Comparison of ENCODE assay signal across 20 mouse cellular contexts in genomic region chr4:119537436-119537835, GRCm38 (mm10). TPM values are rescaled to one million over a fixed set of nuclear protein-coding genes. Genes with fewer than 3 reads are reported as not detected.
A peak's percentile ranks its signal among the peaks of the same experiment; 100 is the strongest.
DNase-seq lines count a peak whose midpoint lies in the region; ATAC-seq and TF ChIP-seq lines count a peak whose summit lies in the region.
"Had no signal": no experiment of that assay in that cellular context is flagged by ENCODE, and none has a peak within 500 bp of the region (broad histone marks: within the 10 kb centered on the region; RNA-seq: fewer than 3 reads in every experiment).

No protein-coding gene starts in this region.

- H3K9me3 ChIP-seq in kidney, embryonic 16.5 days (ENCODE audit: low read length) = no peaks in the 10 kb centered on the region
- H3K9me3 ChIP-seq in intestine, postnatal 0 days (ENCODE audit: control insufficient read depth) = no peaks in the 10 kb centered on the region
- H3K9me3 ChIP-seq: embryonic facial prominence, embryonic 12.5 days; forebrain, embryonic 15.5 days; heart, embryonic 15.5 days; hindbrain, embryonic 10.5 days had no signal

- H3K27ac ChIP-seq in kidney, embryonic 16.5 days (ENCODE audit: low read length) = no peak overlapping the region
- H3K27ac ChIP-seq in intestine, postnatal 0 days (ENCODE audit: low read depth, low read length) = peak overlapping the region; percentile 99
- H3K27ac ChIP-seq in small intestine, adult 2 months (ENCODE audit: insufficient read depth, low read depth, low read length) = peak overlapping the region; percentile 97
- H3K27ac ChIP-seq: embryonic facial prominence, embryonic 12.5 days; forebrain, embryonic 15.5 days; heart, embryonic 15.5 days; hindbrain, embryonic 10.5 days; hindbrain, embryonic 14.5 days had no signal

- DNase-seq in kidney, adult 18-20 months = peak; percentile 16
- peak; percentile 57 for DNase-seq in kidney, adult 9 months
- no peak for DNase-seq in heart, postnatal 10 days
- DNase-seq: adrenal gland, adult 2 months; adrenal gland, postnatal 36 days; cerebellum, adult 8-10 months; cerebellum, postnatal 25 days; gastrocnemius, postnatal 36 days; heart, adult 11 months had no signal

- 62% methylated on average over 4 of the region's 4 CpGs for WGBS in kidney, embryonic 16.5 days
- WGBS in intestine, postnatal 0 days = 60% methylated on average over 4 of the region's 4 CpGs
- 64% methylated on average over 4 of the region's 4 CpGs for WGBS in small intestine, adult 2 months

- TF ChIP-seq POLR2A in small intestine, adult 2 months (IDR thresholded peaks at IDR 0.05; ENCODE audit: low read depth, low read length) = no peak

- H3K9ac ChIP-seq in kidney, embryonic 16.5 days (replicated peaks; ENCODE audit: low read length) = no peak overlapping the region
- H3K9ac ChIP-seq in intestine, postnatal 0 days (ENCODE audit: low read depth, low read length) = no peak overlapping the region
- H3K9ac ChIP-seq: embryonic facial prominence, embryonic 12.5 days; forebrain, embryonic 15.5 days; heart, embryonic 15.5 days; hindbrain, embryonic 14.5 days had no signal

- peaks cover 21% of the 10 kb centered on the region for H3K4me1 ChIP-seq in kidney, embryonic 16.5 days (ENCODE audit: insufficient read depth, low read length)
- H3K4me1 ChIP-seq in intestine, postnatal 0 days (replicated peaks; ENCODE audit: control insufficient read depth, insufficient read depth, low read length) = peaks cover 7% of the 10 kb centered on the region
- H3K4me1 ChIP-seq in small intestine, adult 2 months (ENCODE audit: control insufficient read depth, insufficient read depth, insufficient read length, low read length) = peaks cover 5% of the 10 kb centered on the region; the same call in 1 of the 2 replicates

- no peaks in the 10 kb centered on the region for H3K36me3 ChIP-seq in kidney, embryonic 16.5 days (ENCODE audit: insufficient read depth, low read length)
- H3K36me3 ChIP-seq in intestine, postnatal 0 days (ENCODE audit: control insufficient read depth, insufficient read depth) = no peaks in the 10 kb centered on the region
- no peaks in the 10 kb centered on the region for H3K36me3 ChIP-seq in small intestine, adult 2 months (ENCODE audit: control insufficient read depth, insufficient read depth, low read length)
- H3K36me3 ChIP-seq: embryonic facial prominence, embryonic 12.5 days; forebrain, embryonic 15.5 days; heart, embryonic 15.5 days; hindbrain, embryonic 10.5 days had no signal

- H3K4me2 ChIP-seq in kidney, embryonic 16.5 days (replicated peaks; ENCODE audit: low read depth, low read length) = no peak overlapping the region
- peak overlapping the region; percentile 91 for H3K4me2 ChIP-seq in intestine, postnatal 0 days (replicated peaks; ENCODE audit: low read depth)
- H3K4me2 ChIP-seq: embryonic facial prominence, embryonic 12.5 days; forebrain, embryonic 15.5 days; heart, embryonic 11.5 days; heart, embryonic 15.5 days; hindbrain, embryonic 14.5 days had no signal

- intact Hi-C loops in heart, postnatal 10 days (cut with DNase I) = loop anchor here (5.0 kb wide), 2 partner anchors 110 to 290 kb away; no protein-coding TSS in a partner anchor

- H3K4me3 ChIP-seq in kidney, embryonic 16.5 days (ENCODE audit: low read length) = no peak overlapping the region
- H3K4me3 ChIP-seq in intestine, postnatal 0 days (ENCODE audit: low read depth, low read length) = no peak overlapping the region
- H3K4me3 ChIP-seq in small intestine, adult 2 months (ENCODE audit: low read depth, low read length) = peak overlapping the region; percentile 26; the same call in 1 of the 2 replicates
- H3K4me3 ChIP-seq: embryonic facial prominence, embryonic 12.5 days; forebrain, embryonic 15.5 days; heart, embryonic 15.5 days; hindbrain, embryonic 10.5 days had no signal

- ATAC-seq in kidney, embryonic 16.5 days (ENCODE audit: low FRiP score, low TSS enrichment) = no peak
- no peak for ATAC-seq in intestine, postnatal 0 days
- ATAC-seq in megakaryocyte, adult 5-6 weeks (ENCODE audit: poor library complexity, severe bottlenecking) = no peak
- ATAC-seq: forebrain, embryonic 15.5 days had no signal

- no peaks in the 10 kb centered on the region for H3K27me3 ChIP-seq in kidney, embryonic 16.5 days (ENCODE audit: insufficient read depth, low read length)
- H3K27me3 ChIP-seq in intestine, postnatal 0 days (replicated peaks; ENCODE audit: control insufficient read depth, insufficient read depth, low read length) = no peaks in the 10 kb centered on the region
- H3K27me3 ChIP-seq in small intestine, adult 2 months (ENCODE audit: control insufficient read depth, insufficient read depth, low read length) = no peaks in the 10 kb centered on the region
- H3K27me3 ChIP-seq: embryonic facial prominence, embryonic 12.5 days; forebrain, embryonic 15.5 days; heart, embryonic 15.5 days had no signal

- TF ChIP-seq CTCF in intestine, postnatal 0 days (IDR thresholded peaks at IDR 0.05; ENCODE audit: low read depth) = no peak
- no peak for TF ChIP-seq CTCF in small intestine, adult 2 months (IDR thresholded peaks at IDR 0.05; ENCODE audit: extremely low read depth, insufficient read length, insufficient replicate concordance, low read depth, low read length)

RNA-seq across cellular contexts. Expression of gene Foxj3, which starts 0.6 kb away (rescaled TPM):
- 25.4 and 27.8 TPM in 2 replicates for polyA plus RNA-seq in kidney, embryonic 16.5 days (2015; fragmentation: Nextera tagmentation; extraction: Ambion mirVana)
- polyA plus RNA-seq in intestine, postnatal 0 days (2015; fragmentation: Nextera tagmentation; extraction: Ambion mirVana) = 11.8 and 13.9 TPM in 2 replicates
- 6.7 and 19.0 TPM in 2 replicates for polyA plus RNA-seq in small intestine, adult 2 months (2012; rRNA removed)
- total RNA-seq in megakaryocyte, adult 5-6 weeks (2015) = 21.3 and 31.6 TPM in 2 replicates
- total RNA-seq in megakaryocyte, adult 5-6 weeks (2017) = 13.4 and 15.4 TPM in 2 replicates
- total RNA-seq in heart, postnatal 10 days (2021) = 10 to 100 TPM; 41.6 to 44.0 TPM

RNA-seq across cellular contexts. Expression of gene Frg2f1, which starts 1.9 kb away (rescaled TPM):
- polyA plus RNA-seq in kidney, embryonic 16.5 days (2015; fragmentation: Nextera tagmentation; extraction: Ambion mirVana) = 4.5 and 5.4 TPM in 2 replicates
- polyA plus RNA-seq in intestine, postnatal 0 days (2015; fragmentation: Nextera tagmentation; extraction: Ambion mirVana) = 4.8 and 5.9 TPM in 2 replicates
- polyA plus RNA-seq in small intestine, adult 2 months (2012; rRNA removed) = 2.4 and 3.1 TPM in 2 replicates
- 0.69 and 1.6 TPM in 2 replicates for total RNA-seq in megakaryocyte, adult 5-6 weeks (2015)
- total RNA-seq in megakaryocyte, adult 5-6 weeks (2017) = 0.28 and 0.59 TPM in 2 replicates
- 1 to 10 TPM; 4.8 to 7.9 TPM for total RNA-seq in heart, postnatal 10 days (2021)

RNA-seq across cellular contexts. Expression of gene Rimkla, which starts 45.0 kb away (rescaled TPM):
- polyA plus RNA-seq in kidney, embryonic 16.5 days (2015; fragmentation: Nextera tagmentation; extraction: Ambion mirVana) = 1.8 and 2.2 TPM in 2 replicates
- polyA plus RNA-seq in intestine, postnatal 0 days (2015; fragmentation: Nextera tagmentation; extraction: Ambion mirVana) = 0.35 TPM in 2 replicates
- 0.20 and 0.24 TPM in 2 replicates for polyA plus RNA-seq in small intestine, adult 2 months (2012; rRNA removed)
- not detected in 2 replicates for total RNA-seq in megakaryocyte, adult 5-6 weeks (2015)
- total RNA-seq in megakaryocyte, adult 5-6 weeks (2017) = not detected in 2 replicates
- 1 to 10 TPM; 1.3 to 1.5 TPM for total RNA-seq in heart, postnatal 10 days (2021)
- total RNA-seq: gastrocnemius, adult 8-10 months; gastrocnemius, postnatal 36 days had no signal

Comparison
In these comparisons a context has a peak if more than half of its experiments do, and no peak if none do; other contexts are left out.
1. DNase-seq: peak in kidney, adult 18-20 months (single experiment) and kidney, adult 9 months (single experiment); none in heart, postnatal 10 days (0 of 2).